In the genomic region with DNA sequence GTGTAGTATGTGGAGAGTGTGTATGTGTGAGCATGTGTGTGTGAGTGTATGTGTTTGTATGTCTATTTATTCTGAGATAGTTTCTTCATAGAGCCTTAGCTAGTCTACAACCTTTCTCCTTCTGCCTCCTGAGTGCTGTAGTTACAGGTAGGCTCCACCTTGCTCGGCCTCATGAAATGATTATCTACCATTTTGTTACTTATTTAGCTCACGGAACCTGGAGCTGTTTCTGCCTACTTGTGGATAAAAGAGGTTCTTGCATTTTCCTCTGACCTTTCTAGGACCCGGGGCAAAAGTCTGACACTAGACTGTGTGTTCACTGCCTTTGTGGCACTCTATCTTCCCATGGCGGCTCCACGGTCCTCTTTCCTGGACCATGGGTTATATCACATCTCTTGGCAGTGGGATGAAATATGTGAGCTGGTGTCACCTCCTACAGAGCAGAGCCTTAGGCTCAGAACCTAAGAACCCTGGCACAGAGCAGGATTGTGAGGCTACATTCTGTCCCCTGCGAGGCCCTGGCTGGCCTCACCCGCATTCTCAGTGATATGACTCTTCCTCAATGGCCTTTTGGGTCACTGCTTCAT, we compare ENCODE assay signal across 8 mouse cellular contexts. TPM values are rescaled to one million over a fixed set of nuclear protein-coding genes. Genes with fewer than 3 reads are reported as not detected.
DNase-seq lines count a peak whose midpoint lies in the region; ATAC-seq and TF ChIP-seq lines count a peak whose summit lies in the region.

Gene Bri3, plus strand, starts transcription at position 537 of the 587 bp plus-strand sequence.

- intact Hi-C loops in heart, postnatal 36 days (cut with DNase I): no loop called here

- no peaks in the 10 kb centered on the region for H3K27me3 ChIP-seq in spleen, adult 2 months (ENCODE audit: control insufficient read depth, insufficient read depth, low read length)
- no peaks in the 10 kb centered on the region for H3K27me3 ChIP-seq in forebrain, embryonic 10.5 days (ENCODE audit: poor library complexity, severe bottlenecking)
- no peaks in the 10 kb centered on the region for H3K27me3 ChIP-seq in limb, embryonic 14.5 days (ENCODE audit: control insufficient read depth, insufficient read depth, low read length)
- no peaks in the 10 kb centered on the region for H3K27me3 ChIP-seq in stomach, embryonic 14.5 days (ENCODE audit: control insufficient read depth, insufficient read depth, low read length)

- H3K4me1 ChIP-seq in spleen, adult 2 months (ENCODE audit: control insufficient read depth, insufficient read depth, insufficient read length): no peaks in the 10 kb centered on the region
- no peaks in the 10 kb centered on the region for H3K4me1 ChIP-seq in forebrain, embryonic 10.5 days
- H3K4me1 ChIP-seq in limb, embryonic 14.5 days (ENCODE audit: control insufficient read depth, insufficient read depth, low read length): peaks cover 11% of the 10 kb centered on the region
- H3K4me1 ChIP-seq in stomach, embryonic 14.5 days (ENCODE audit: control insufficient read depth, insufficient read depth, low read length): peaks cover 6% of the 10 kb centered on the region; the same call in 1 of the 2 replicates

- no peak for TF ChIP-seq CTCF in spleen, adult 2 months (IDR thresholded peaks at IDR 0.05; ENCODE audit: extremely low read depth, insufficient read depth, insufficient read length, insufficient replicate concordance)

- TF ChIP-seq POLR2A in spleen, adult 2 months (IDR thresholded peaks at IDR 0.05; ENCODE audit: low read depth, low read length): no peak
- no peak for TF ChIP-seq POLR2A in limb, embryonic 14.5 days (IDR thresholded peaks at IDR 0.05; ENCODE audit: borderline replicate concordance, extremely low read depth, insufficient read depth, insufficient read length)

- H3K4me3 ChIP-seq in spleen, adult 2 months (ENCODE audit: extremely low read depth, insufficient read depth, insufficient read length): no peak within 1 kb of the TSS
- H3K4me3 ChIP-seq in forebrain, embryonic 10.5 days: no peak within 1 kb of the TSS
- H3K4me3 ChIP-seq in limb, embryonic 14.5 days (replicated peaks; ENCODE audit: low read length): no peak within 1 kb of the TSS
- no peak within 1 kb of the TSS for H3K4me3 ChIP-seq in stomach, embryonic 14.5 days (ENCODE audit: low read depth, low read length)

- no peaks in the 10 kb centered on the region for H3K36me3 ChIP-seq in spleen, adult 2 months (ENCODE audit: control insufficient read depth, insufficient read depth, low read length)
- H3K36me3 ChIP-seq in forebrain, embryonic 10.5 days (replicated peaks): no peaks in the 10 kb centered on the region
- H3K36me3 ChIP-seq in limb, embryonic 14.5 days (ENCODE audit: control insufficient read depth, insufficient read depth, low read length): no peaks in the 10 kb centered on the region
- no peaks in the 10 kb centered on the region for H3K36me3 ChIP-seq in stomach, embryonic 14.5 days (ENCODE audit: control insufficient read depth, insufficient read depth, low read length)

- H3K27ac ChIP-seq in spleen, adult 2 months (ENCODE audit: insufficient read depth, low read length): no peak within 1 kb of the TSS
- no peak within 1 kb of the TSS for H3K27ac ChIP-seq in forebrain, embryonic 10.5 days
- no peak within 1 kb of the TSS for H3K27ac ChIP-seq in limb, embryonic 14.5 days (replicated peaks; ENCODE audit: low read depth, low read length)
- H3K27ac ChIP-seq in stomach, embryonic 14.5 days (ENCODE audit: low read length): no peak within 1 kb of the TSS

- no peak for DNase-seq in spleen, adult 2 months (ENCODE audit: low read depth in 1 of 2, low spot score in 2 of 2)
- no peak for DNase-seq in spleen, postnatal 36 days (ENCODE audit: low spot score in 2 of 2)
- DNase-seq in forebrain, embryonic 10.5 days (ENCODE audit: extremely low spot score, low spot score): no peak
- no peak for DNase-seq in heart, postnatal 36 days
- no peak for DNase-seq in limb, embryonic 14.5 days (ENCODE audit: low spot score)
- DNase-seq in urinary bladder, postnatal 25 days (ENCODE audit: low spot score): no peak
- no peak for DNase-seq in testis, postnatal 10 days (ENCODE audit: low spot score)

- no peak within 1 kb of the TSS for H3K9ac ChIP-seq in limb, embryonic 14.5 days (ENCODE audit: low read depth, low read length, severe bottlenecking)
- H3K9ac ChIP-seq in stomach, embryonic 14.5 days (replicated peaks; ENCODE audit: low read depth, low read length): no peak within 1 kb of the TSS

- 92% methylated on average over 7 of the region's 7 CpGs for WGBS in spleen, adult 2 months
- WGBS in forebrain, embryonic 10.5 days: 94% methylated on average over 7 of the region's 7 CpGs
- 86% methylated on average over 7 of the region's 7 CpGs for WGBS in limb, embryonic 14.5 days
- WGBS in stomach, embryonic 14.5 days: 87% methylated on average over 7 of the region's 7 CpGs

- no peaks in the 10 kb centered on the region for H3K9me3 ChIP-seq in forebrain, embryonic 10.5 days
- H3K9me3 ChIP-seq in limb, embryonic 14.5 days (ENCODE audit: control insufficient read depth, low read length): no peaks in the 10 kb centered on the region
- no peaks in the 10 kb centered on the region for H3K9me3 ChIP-seq in stomach, embryonic 14.5 days (ENCODE audit: control insufficient read depth, low read depth, low read length)

- H3K4me2 ChIP-seq in limb, embryonic 14.5 days (replicated peaks; ENCODE audit: low read depth, low read length, severe bottlenecking): no peak within 1 kb of the TSS
- no peak within 1 kb of the TSS for H3K4me2 ChIP-seq in stomach, embryonic 14.5 days (replicated peaks; ENCODE audit: low read depth, low read length)

- ATAC-seq in limb, embryonic 14.5 days (ENCODE audit: low FRiP score, low read depth): no peak
- ATAC-seq in stomach, embryonic 14.5 days (ENCODE audit: insufficient number of reproducible peaks, insufficient read depth, low FRiP score, low read depth): no peak

RNA-seq across cellular contexts. Expression of gene Bri3, which starts in this region (rescaled TPM):
- polyA plus RNA-seq in spleen, adult 2 months (2012; rRNA removed): 50.2 and 60.3 TPM in 2 replicates
- polyA plus RNA-seq in forebrain, embryonic 10.5 days (2016; fragmentation: Nextera tagmentation; extraction: Ambion mirVana): 113 and 119 TPM in 2 replicates
- 100 to 1,000 TPM; 129 to 137 TPM for total RNA-seq in heart, postnatal 36 days (2021)
- 90.6 and 107 TPM in 2 replicates for polyA plus RNA-seq in limb, embryonic 14.5 days (2012; rRNA removed)
- polyA plus RNA-seq in limb, embryonic 14.5 days (2014; fragmentation: Nextera tagmentation; extraction: Ambion mirVana): 119 and 131 TPM in 2 replicates
- 135 and 137 TPM in 2 replicates for polyA plus RNA-seq in stomach, embryonic 14.5 days (2014; fragmentation: Nextera tagmentation; extraction: Ambion mirVana)
